Mouse (Mus musculus) midbrain, embryonic 14.5 days (tissue): ENCODE results near the gene Sh3bp5l. TPM values are rescaled to one million over a fixed set of nuclear protein-coding genes. Genes with fewer than 3 reads are reported as not detected.

Experiments used
- ATAC-seq: fragments of 200-750 bp; cut with Nextera tagmentation; 2 replicates; pipeline ENCODE4 v1.8.0; 2017; ENCODE audit warnings: moderate number of reproducible peaks, moderate library complexity; ENCODE audit not compliant: low FRiP score, low TSS enrichment
- DNase-seq: peaks from one replicate; pipeline ENCODE4 v3.0.0-alpha.2; 2015
- H3K27ac ChIP-seq: fragments of 300-500 bp; sonication (generic); replicated peaks from 2 replicates; pipeline ENCODE4 v1.5.1; 2014; ENCODE audit warnings: mild to moderate bottlenecking, low read depth, low read length, moderate library complexity
- H3K27me3 ChIP-seq: fragments of 300-500 bp; sonication (generic); 2 replicates; pipeline ENCODE4 v1.6.1; 2014; ENCODE audit warnings: low read length, control low read depth, mixed read lengths; ENCODE audit not compliant: control insufficient read depth, insufficient read depth
- H3K36me3 ChIP-seq: fragments of 300-500 bp; sonication (generic); 2 replicates; pipeline ENCODE4 v1.6.1; 2014; ENCODE audit warnings: low read length, control low read depth; ENCODE audit not compliant: control insufficient read depth, insufficient read depth
- H3K4me1 ChIP-seq: fragments of 300-500 bp; sonication (generic); 2 replicates; pipeline ENCODE4 v1.6.1; 2014; ENCODE audit warnings: mild to moderate bottlenecking, antibody characterized with exemption, low read length, control low read depth; ENCODE audit not compliant: control insufficient read depth, insufficient read depth
- H3K4me2 ChIP-seq: fragments of 300-500 bp; sonication (generic); 2 replicates; pipeline ENCODE4 v1.6.1; 2014; ENCODE audit warnings: mild to moderate bottlenecking, low read length, moderate library complexity
- H3K4me3 ChIP-seq: fragments of 300-500 bp; sonication (generic); replicated peaks from 2 replicates; pipeline ENCODE4 v1.5.1; 2014; ENCODE audit warnings: low read depth, low read length
- H3K9ac ChIP-seq: fragments of 300-500 bp; sonication (generic); replicated peaks from 2 replicates; pipeline ENCODE4 v1.6.1; 2014; ENCODE audit warnings: mild to moderate bottlenecking, low read length, moderate library complexity
- H3K9me3 ChIP-seq: fragments of 300-500 bp; sonication (generic); 2 replicates; pipeline ENCODE4 v1.6.1; 2016; ENCODE audit warnings: low read length, control low read depth, mixed read lengths; ENCODE audit not compliant: control insufficient read depth
- WGBS: fragments of 180-500 bp; shearing (Covaris S2); extraction: QIAGEN DNeasy Blood & Tissue Kit; methylation state at CpG from one replicate; pipeline ENCODE4 v1.1.7; 2014; 5-methylcytosine and 5-hydroxymethylcytosine counted together
- polyA plus RNA-seq: library from polyadenylated mRNA; unstranded; fragments of >200 nt; fragmentation: Nextera tagmentation; extraction: Ambion mirVana; gene quantifications from 2 replicates; pipeline ENCODE4 v1.2.1, GENCODE M21; 2014

Gene Sh3bp5l
- polyA plus RNA-seq, 1 experiment from 2014 or later: 40.7 TPM

- no peak for DNase-seq
- WGBS: 24% methylated on average over 10 of the region's 10 CpGs
These were observed 598 bp downstream of the Sh3bp5l start for GRCm38 (mm10) chr11:58331149-58331495.

GRCm38 (mm10) chr11:58331546-58331945 lies 1.0 kb downstream of the Sh3bp5l start:
- 92% methylated on average over 6 of the region's 6 CpGs for WGBS
- no peaks in the 10 kb centered on the region for H3K27me3 ChIP-seq
- no peak overlapping the region for H3K27ac ChIP-seq
- peaks cover 25% of the 10 kb centered on the region for H3K4me1 ChIP-seq
- H3K4me3 ChIP-seq: peak overlapping the region; percentile 91
- peaks cover 35% of the 10 kb centered on the region for H3K36me3 ChIP-seq
- no peak for ATAC-seq
- no peaks in the 10 kb centered on the region for H3K9me3 ChIP-seq
- DNase-seq: no peak
- peak overlapping the region; percentile 95 for H3K4me2 ChIP-seq
- peak overlapping the region; percentile 86 for H3K9ac ChIP-seq

More at GRCm38 (mm10) chr11:58331149-58331495, 598 bp downstream of the Sh3bp5l start:
- H3K9ac ChIP-seq: peak overlapping the region; percentile 86
- H3K27me3 ChIP-seq: no peaks in the 10 kb centered on the region
- peak; percentile 7; the same call in 1 of the 2 replicates for ATAC-seq
- H3K4me3 ChIP-seq: peak overlapping the region; percentile 91
- no peaks in the 10 kb centered on the region for H3K9me3 ChIP-seq
- peak overlapping the region; percentile 95 for H3K4me2 ChIP-seq
- no peak overlapping the region for H3K27ac ChIP-seq
- peaks cover 31% of the 10 kb centered on the region for H3K36me3 ChIP-seq
- peaks cover 25% of the 10 kb centered on the region for H3K4me1 ChIP-seq

GRCm38 (mm10) chr11:58334746-58335145 lies 4.2 kb downstream of the Sh3bp5l start:
- H3K9me3 ChIP-seq: no peaks in the 10 kb centered on the region
- H3K9ac ChIP-seq: no peak overlapping the region
- H3K4me1 ChIP-seq: peaks cover 17% of the 10 kb centered on the region
- H3K27me3 ChIP-seq: no peaks in the 10 kb centered on the region
- H3K4me3 ChIP-seq: no peak overlapping the region
- ATAC-seq (no peak), DNase-seq (no peak)
- 79% methylated on average over 3 of the region's 3 CpGs for WGBS
- H3K36me3 ChIP-seq: peaks cover 54% of the 10 kb centered on the region
- H3K27ac ChIP-seq: no peak overlapping the region
- no peak overlapping the region for H3K4me2 ChIP-seq

- Histone ChIP-seq H3K9ac (no peak overlapping the region), H3K4me3 (no peak overlapping the region), H3K4me1 (no peaks in the 10 kb centered on the region), H3K27ac (no peak overlapping the region), H3K9me3 (no peaks in the 10 kb centered on the region), H3K36me3 (peaks cover 46% of the 10 kb centered on the region), H3K27me3 (no peaks in the 10 kb centered on the region), H3K4me2 (no peak overlapping the region)
- ATAC-seq (no peak), DNase-seq (no peak)
- 97% methylated on average over 4 of the region's 4 CpGs for whole genome bisulfite sequencing
These were observed 16.2 kb downstream of the Sh3bp5l start for GRCm38 (mm10) chr11:58346745-58347144.

- ATAC-seq (no peak), DNase-seq (peak; percentile 4)
- WGBS: 73% methylated on average over 4 of the region's 4 CpGs
These were observed 20.1 kb downstream of the Sh3bp5l start for GRCm38 (mm10) chr11:58350628-58351027.

GRCm38 (mm10) chr11:58351179-58351578 lies 20.7 kb downstream of the Sh3bp5l start:
- Histone ChIP-seq H3K36me3 (peaks cover 18% of the 10 kb centered on the region), H3K9me3 (no peaks in the 10 kb centered on the region), H3K4me2 (no peak overlapping the region), H3K27me3 (no peaks in the 10 kb centered on the region), H3K9ac (no peak overlapping the region), H3K27ac (no peak overlapping the region), H3K4me3 (no peak overlapping the region), H3K4me1 (no peaks in the 10 kb centered on the region)
- ATAC-seq (no peak), DNase-seq (no peak)
- WGBS: 92% methylated on average over 5 of the region's 5 CpGs

More at GRCm38 (mm10) chr11:58350628-58351027, 20.1 kb downstream of the Sh3bp5l start:
- H3K4me2 ChIP-seq: no peak overlapping the region
- H3K4me3 ChIP-seq: no peak overlapping the region
- H3K27ac ChIP-seq: no peak overlapping the region
- peaks cover 23% of the 10 kb centered on the region for H3K36me3 ChIP-seq
- no peaks in the 10 kb centered on the region for H3K27me3 ChIP-seq
- H3K9me3 ChIP-seq: no peaks in the 10 kb centered on the region
- H3K9ac ChIP-seq: no peak overlapping the region
- no peaks in the 10 kb centered on the region for H3K4me1 ChIP-seq

- ATAC-seq: no peak
- H3K9me3 ChIP-seq: no peaks in the 10 kb centered on the region
- 70% methylated on average over 7 of the region's 7 CpGs for WGBS
- no peak overlapping the region for H3K4me3 ChIP-seq
- DNase-seq: no peak
- no peak overlapping the region for H3K27ac ChIP-seq
- H3K4me2 ChIP-seq: no peak overlapping the region
- no peak overlapping the region for H3K9ac ChIP-seq
- H3K27me3 ChIP-seq: no peaks in the 10 kb centered on the region
- H3K4me1 ChIP-seq: no peaks in the 10 kb centered on the region
- peaks cover under 1% of the 10 kb centered on the region; the same call in 1 of the 2 replicates for H3K36me3 ChIP-seq
These were observed 22.4 kb downstream of the Sh3bp5l start for GRCm38 (mm10) chr11:58352681-58353548.

GRCm38 (mm10) chr11:58353709-58354108 lies 23.2 kb downstream of the Sh3bp5l start:
- DNase-seq (no peak), ATAC-seq (no peak)
- no peak overlapping the region for H3K9ac ChIP-seq
- no peaks in the 10 kb centered on the region for H3K9me3 ChIP-seq
- H3K4me3 ChIP-seq: no peak overlapping the region
- no peaks in the 10 kb centered on the region for H3K4me1 ChIP-seq
- no peaks in the 10 kb centered on the region for H3K27me3 ChIP-seq
- H3K36me3 ChIP-seq: no peaks in the 10 kb centered on the region
- no peak overlapping the region for H3K27ac ChIP-seq
- no peak overlapping the region for H3K4me2 ChIP-seq
- WGBS: 84% methylated on average over 3 of the region's 3 CpGs

- Histone ChIP-seq H3K9me3 (no peaks in the 10 kb centered on the region), H3K9ac (no peak overlapping the region), H3K36me3 (no peaks in the 10 kb centered on the region), H3K4me1 (no peaks in the 10 kb centered on the region), H3K4me2 (no peak overlapping the region), H3K4me3 (no peak overlapping the region), H3K27ac (no peak overlapping the region), H3K27me3 (no peaks in the 10 kb centered on the region)
- 76% methylated on average over 10 of the region's 10 CpGs for WGBS
- ATAC-seq (no peak), DNase-seq (no peak)
These were observed 24.0 kb downstream of the Sh3bp5l start for GRCm38 (mm10) chr11:58354476-58354875.
